Mouse (Mus musculus) ES-E14 (cell line): ENCODE data around the gene Tagln. TPM values are rescaled to one million over a fixed set of nuclear protein-coding genes. Genes with fewer than 3 reads are reported as not detected.

Experiments
- DNase-seq: peaks from one replicate; pipeline ENCODE4 v3.0.0-alpha.2; 2013; ENCODE audit warnings: low read depth, low spot score
- H3K27ac ChIP-seq: 2 replicates; pipeline ENCODE4 v1.5.1; 2012; ENCODE audit warnings: low read depth, mild to moderate bottlenecking, low read length, moderate library complexity, mixed read lengths; ENCODE audit not compliant: poor library complexity, insufficient read depth, severe bottlenecking
- H3K36me3 ChIP-seq: 2 replicates; pipeline ENCODE4 v1.6.1; 2012; ENCODE audit warnings: mild to moderate bottlenecking, low read length, moderate library complexity, mixed read lengths; ENCODE audit not compliant: control insufficient read depth, poor library complexity, insufficient read depth, severe bottlenecking
- H3K4me1 ChIP-seq, 2 experiments: fragments of 150-350 bp in 1 of 2; sonication (generic) in 1 of 2; 2 replicates each; pipeline ENCODE4 v1.6.1; 2012; ENCODE audit warnings: low read length in 2 of 2, mild to moderate bottlenecking in 1 of 2, mixed read lengths in 1 of 2; ENCODE audit not compliant: control insufficient read depth in 2 of 2, insufficient read depth in 2 of 2, poor library complexity in 1 of 2
- H3K4me3 ChIP-seq, 2 experiments: fragments of 150-350 bp in 1 of 2; sonication (generic) in 1 of 2; 2 replicates each; pipeline ENCODE4 v1.5.1; 2012; ENCODE audit warnings: low read length in 2 of 2, low read depth in 1 of 2, mild to moderate bottlenecking in 1 of 2, mixed read lengths in 1 of 2; ENCODE audit not compliant: insufficient read depth in 1 of 2, poor library complexity in 1 of 2, severe bottlenecking in 1 of 2
- H3K9ac ChIP-seq: 2 replicates; pipeline ENCODE4 v1.6.1; 2012; ENCODE audit warnings: low read depth, mild to moderate bottlenecking, low read length, mixed read lengths; ENCODE audit not compliant: poor library complexity, insufficient read depth, severe bottlenecking
- H3K9me3 ChIP-seq: fragments of 150-350 bp; sonication (generic); 2 replicates; pipeline ENCODE4 v1.6.1; 2012; ENCODE audit warnings: low read depth, mild to moderate bottlenecking, low read length; ENCODE audit not compliant: control insufficient read depth, insufficient read depth
- CHD2 ChIP-seq: IDR thresholded peaks from 2 replicates; pipeline ENCODE4 v1.6.1; 2014; ENCODE audit warnings: mild to moderate bottlenecking, low read depth, low read length, inconsistent platforms
- HCFC1 ChIP-seq: IDR thresholded peaks from 2 replicates; pipeline ENCODE4 v1.6.1; 2012; ENCODE audit warnings: low read length, inconsistent platforms, borderline replicate concordance; ENCODE audit not compliant: insufficient read depth
- MAFK ChIP-seq: IDR thresholded peaks from 2 replicates; pipeline ENCODE4 v1.6.1; 2014; ENCODE audit warnings: mild to moderate bottlenecking, low read depth, low read length, inconsistent platforms; ENCODE audit not compliant: insufficient read depth
- ZC3H11A ChIP-seq: IDR thresholded peaks from 2 replicates; pipeline ENCODE4 v1.6.1; 2012; ENCODE audit warnings: low read depth, mild to moderate bottlenecking, inconsistent platforms, low read length, borderline replicate concordance
- ZNF384 ChIP-seq: IDR thresholded peaks from 2 replicates; pipeline ENCODE4 v1.6.1; 2012; ENCODE audit warnings: low read depth, low read length, inconsistent platforms
- in situ Hi-C, 2 experiments: fragments of 600-800 bp; cut with MboI; formaldehyde crosslinking; loops; one replicate each; pipeline ENCODE4 v1.15.1; 2025; ENCODE audit warnings: low sequenced_read_pairs in 2 of 2, inconsistent platforms in 1 of 2; ENCODE audit not compliant: unreplicated experiment in 2 of 2
- total RNA-seq: library from RNA; depleted of rRNA; stranded (reverse); fragments of 300-350 nt; gene quantifications from 2 replicates; pipeline ENCODE4 v1.2.3, GENCODE M21; 2012

Tagln gene
- total RNA-seq, 1 experiment = 575 TPM

DNA sequence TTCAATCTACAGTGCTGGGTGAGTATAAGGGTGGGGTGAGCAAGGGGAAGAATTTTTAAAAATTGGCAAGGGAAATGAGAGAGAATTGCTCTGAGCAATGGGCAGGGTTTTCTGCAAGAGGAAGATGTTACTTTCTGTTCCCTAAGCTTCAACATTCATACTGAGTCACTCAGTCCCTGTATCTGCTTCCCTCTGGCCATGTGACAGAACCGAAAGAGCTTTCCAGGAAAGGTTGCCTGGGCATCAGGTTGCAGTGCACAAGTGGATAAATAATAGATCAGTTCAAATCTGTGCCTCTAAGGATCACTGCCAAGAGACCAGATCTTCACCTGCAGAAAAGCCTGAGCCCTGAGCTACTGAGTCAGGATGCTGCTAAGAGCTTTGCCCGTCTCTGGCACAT, 26.0 kb upstream of the Tagln start:
- no peak for TF ChIP-seq ZC3H11A
- no peak for TF ChIP-seq HCFC1
- no peak for TF ChIP-seq ZNF384
- no peak for TF ChIP-seq MAFK
- TF ChIP-seq CHD2 = no peak
- no peak for DNase-seq
- Histone ChIP-seq H3K27ac (no peak overlapping the region), H3K36me3 (peaks cover 8% of the 10 kb centered on the region), H3K9ac (no peak overlapping the region), H3K4me1 (no peaks in the 10 kb centered on the region), H3K4me3 (no peak overlapping the region), H3K9me3 (no peaks in the 10 kb centered on the region)
- in situ Hi-C loops = no loop called here

DNA sequence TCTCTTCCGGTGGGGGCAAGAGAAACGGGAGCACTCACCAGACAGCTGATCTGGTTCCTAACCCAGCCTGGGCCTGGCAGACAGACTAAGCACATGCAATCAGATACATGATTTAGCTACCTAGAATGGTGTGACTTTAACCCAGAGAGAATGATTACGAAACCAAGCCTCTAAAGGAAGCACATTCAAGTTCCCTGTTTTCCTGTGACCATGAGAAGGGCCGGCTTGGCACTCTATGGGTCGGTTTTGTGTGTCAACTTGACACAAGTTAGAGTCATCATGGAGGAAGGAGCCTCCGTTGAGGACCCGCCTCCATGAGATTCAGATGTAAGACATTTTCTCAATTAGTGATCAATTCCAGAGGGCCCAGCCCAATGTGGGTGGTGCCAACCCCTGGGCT, 23.8 kb upstream of the Tagln start:
- DNase-seq = no peak
- in situ Hi-C loops = no loop called here
- Histone ChIP-seq H3K4me1 (no peaks in the 10 kb centered on the region), H3K4me3 (no peak overlapping the region), H3K9ac (no peak overlapping the region), H3K27ac (no peak overlapping the region), H3K36me3 (peaks cover 3% of the 10 kb centered on the region), H3K9me3 (no peaks in the 10 kb centered on the region)
- TF ChIP-seq CHD2 (no peak), MAFK (no peak), ZNF384 (no peak), HCFC1 (no peak), ZC3H11A (no peak)

DNA sequence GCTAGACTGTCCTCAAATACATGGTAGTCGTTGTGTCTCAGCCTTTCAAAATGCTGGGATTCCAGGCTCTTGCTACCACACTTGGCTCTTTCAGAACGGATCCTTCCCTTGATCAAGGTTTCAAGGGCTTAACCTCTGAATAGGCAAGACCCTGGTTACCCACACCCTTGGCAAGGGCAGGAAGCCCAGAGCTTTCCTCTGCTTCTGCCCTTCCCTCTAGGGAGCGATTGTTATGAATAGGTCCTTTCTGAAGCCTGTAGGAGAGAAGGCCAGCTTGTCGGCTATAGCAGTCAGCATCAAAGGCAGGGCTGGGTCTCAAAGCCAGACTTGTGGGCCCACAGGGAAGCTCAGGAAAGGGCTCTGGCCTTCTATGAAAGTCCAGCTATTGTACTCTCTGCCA, 23.0 kb upstream of the Tagln start:
- no peak overlapping the region for H3K27ac ChIP-seq
- TF ChIP-seq ZC3H11A = no peak
- H3K4me1 ChIP-seq = no peaks in the 10 kb centered on the region
- H3K4me3 ChIP-seq = no peak overlapping the region
- H3K9ac ChIP-seq = no peak overlapping the region
- H3K9me3 ChIP-seq = no peaks in the 10 kb centered on the region
- DNase-seq = no peak
- in situ Hi-C loops = no loop called here
- peaks cover 2% of the 10 kb centered on the region for H3K36me3 ChIP-seq

DNA sequence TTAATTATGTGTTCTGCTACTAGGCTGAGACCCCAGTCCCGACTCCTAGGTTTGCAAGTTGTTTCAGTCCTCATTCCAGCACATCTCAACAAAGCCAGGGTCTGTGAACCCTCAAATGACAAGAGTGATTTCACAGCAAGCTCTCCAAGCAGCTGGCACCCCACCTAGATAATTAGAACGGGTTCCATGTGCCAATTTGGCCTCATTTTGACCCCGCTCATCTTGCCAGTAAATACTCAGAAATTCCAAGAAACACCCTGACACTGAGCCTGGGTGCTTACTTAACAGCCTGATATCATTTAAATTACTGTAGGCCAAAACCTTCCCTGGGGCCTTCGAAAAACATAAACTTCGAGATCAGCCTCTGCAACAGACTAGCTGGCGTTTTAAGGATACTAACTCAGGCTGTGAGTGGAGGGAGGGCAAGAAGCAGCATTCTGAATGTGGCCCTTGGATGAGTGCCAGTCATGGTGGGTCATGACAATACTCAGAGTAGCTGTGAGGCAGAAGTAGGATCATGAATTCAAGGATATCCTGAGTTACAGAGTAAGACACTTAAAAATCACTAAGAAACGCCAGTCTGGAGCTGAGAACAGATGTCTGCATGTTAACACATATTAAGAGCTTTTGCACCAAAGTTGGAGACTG, 22.3 kb upstream of the Tagln start:
- no peak for TF ChIP-seq ZNF384
- TF ChIP-seq CHD2 = no peak
- TF ChIP-seq HCFC1 = no peak
- TF ChIP-seq MAFK = no peak
- no peak for TF ChIP-seq ZC3H11A
- in situ Hi-C loops = no loop called here
- DNase-seq = no peak
- Histone ChIP-seq H3K9ac (no peak overlapping the region), H3K36me3 (no peaks in the 10 kb centered on the region), H3K9me3 (no peaks in the 10 kb centered on the region), H3K4me3 (no peak overlapping the region), H3K4me1 (peaks cover 0 to 3% of the 10 kb centered on the region in 2 experiments; a peak in 1 of 4 replicates), H3K27ac (no peak overlapping the region)
